Mouse (Mus musculus) cortical plate, adult 2 months (tissue): ENCODE data around the gene Fzd4.

ENCODE experiments used
- CTCF ChIP-seq: fragments of 200-500 bp; IDR thresholded peaks from 2 replicates; pipeline ENCODE4 v1.5.1; 2011; ENCODE audit warnings: mild to moderate bottlenecking, control low read depth, low read length; ENCODE audit not compliant: insufficient read depth; ENCODE audit errors: extremely low read depth
- POLR2A ChIP-seq: fragments of 200-500 bp; IDR thresholded peaks from 2 replicates; pipeline ENCODE4 v1.6.1; 2011; ENCODE audit warnings: mild to moderate bottlenecking, low read length, control low read depth; ENCODE audit not compliant: insufficient read depth; ENCODE audit errors: extremely low read depth

DNA sequence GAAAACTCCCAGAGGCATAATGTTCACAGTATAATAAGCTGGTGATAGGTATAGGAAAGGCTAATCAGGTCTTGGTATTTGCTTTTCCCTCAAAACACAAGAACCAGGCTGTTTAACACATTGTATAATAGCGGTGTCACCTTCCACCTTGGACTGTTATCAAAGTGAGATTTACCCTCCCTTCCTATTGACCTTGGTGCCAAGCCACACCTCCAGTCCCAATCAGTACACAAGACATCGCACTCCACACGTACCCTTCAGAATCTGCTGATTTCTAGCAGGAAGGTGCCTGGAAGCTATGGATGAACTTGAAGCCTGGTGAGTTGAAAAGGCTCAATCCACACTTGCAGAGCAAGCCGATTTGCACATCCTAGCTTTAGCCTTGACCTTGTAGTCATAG is 12.3 kb upstream of the Fzd4 start:
- no peak for TF ChIP-seq CTCF
- TF ChIP-seq POLR2A, result no peak
